Mouse (Mus musculus) frontal cortex, postnatal 25 days (tissue): ENCODE results near the gene Cmss1.

Source experiments
- DNase-seq, 2 experiments: peaks; one replicate each; pipeline ENCODE4 v3.0.0; 2022; ENCODE audit warnings: low spot score in 2 of 2

The Cmss1 gene

DNA sequence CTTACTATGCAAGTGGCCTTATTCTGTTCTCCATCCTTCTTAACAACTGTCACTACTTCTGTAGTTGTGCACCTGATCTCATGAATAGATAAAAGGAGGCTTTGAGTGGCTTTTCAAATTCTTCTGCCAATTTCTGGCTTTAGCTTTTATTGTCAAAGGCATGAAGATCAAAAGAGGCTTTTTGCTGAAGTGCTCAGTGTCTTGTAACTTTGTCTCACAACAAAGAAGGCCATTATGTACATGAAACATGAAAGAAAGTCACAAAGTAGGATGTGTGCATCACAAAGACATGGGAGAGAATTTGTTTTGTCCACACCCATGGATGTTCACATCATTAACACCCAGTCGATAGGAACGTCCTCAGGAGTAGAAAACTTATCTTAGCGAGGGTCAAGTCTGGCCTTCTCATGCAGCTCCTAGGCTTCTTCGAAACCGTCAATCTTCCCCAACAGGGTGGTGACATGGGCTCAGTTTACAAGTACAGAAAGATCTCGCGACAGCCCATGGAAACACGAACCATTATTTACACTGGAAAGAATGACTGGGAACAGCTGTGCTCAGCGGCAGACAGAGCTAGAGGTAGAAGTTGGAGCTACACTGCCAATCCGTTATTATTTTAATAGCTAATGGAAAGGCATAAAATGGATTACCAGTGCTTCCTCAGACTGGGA, 133.1 kb downstream of the Cmss1 start:
- no peak for DNase-seq

DNA sequence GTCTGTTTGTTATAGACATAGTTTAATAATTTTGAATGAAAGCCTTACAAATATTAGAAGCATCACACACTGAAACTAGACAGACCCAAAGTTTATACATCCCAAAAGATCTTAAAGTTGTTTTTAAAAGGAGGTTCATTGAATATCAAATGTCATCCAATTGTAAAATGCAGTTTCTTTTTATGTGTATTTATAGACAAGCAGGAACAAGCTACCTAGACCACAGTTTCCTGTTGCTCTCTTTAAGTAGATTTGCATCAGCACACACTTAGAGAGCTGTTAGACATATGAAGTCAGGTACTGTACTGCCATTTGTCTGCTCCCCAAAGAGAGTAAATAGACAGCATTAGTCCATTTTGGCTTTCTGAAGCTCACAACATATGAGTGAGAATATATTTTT, 135.6 kb downstream of the Cmss1 start:
- no peak for DNase-seq

DNA sequence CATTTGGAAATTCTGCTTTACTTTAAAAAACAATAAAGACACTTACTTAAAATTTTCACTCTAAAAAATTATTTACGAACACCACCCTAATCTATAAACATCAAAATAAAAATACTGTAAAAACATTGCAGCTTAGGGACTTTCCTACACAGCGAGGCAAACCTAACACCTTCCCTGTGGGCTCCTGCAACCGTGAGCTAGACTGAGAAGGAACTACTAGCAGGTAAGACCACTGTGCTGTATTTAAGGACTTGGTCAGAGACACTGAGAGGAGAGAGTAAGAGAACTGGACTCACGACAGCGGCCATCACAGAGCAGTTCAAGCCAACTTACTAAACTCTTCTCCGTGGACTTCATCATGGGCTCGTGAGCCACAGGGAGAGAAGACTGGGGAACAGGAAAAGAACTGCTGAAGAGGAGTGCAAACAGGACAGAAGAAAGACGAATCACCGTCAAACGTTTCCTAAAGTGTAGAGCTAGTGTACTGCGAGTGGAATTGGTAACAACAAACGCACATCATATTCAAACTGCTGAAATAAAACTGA, 136.3 kb downstream of the Cmss1 start:
- DNase-seq = no peak

DNA sequence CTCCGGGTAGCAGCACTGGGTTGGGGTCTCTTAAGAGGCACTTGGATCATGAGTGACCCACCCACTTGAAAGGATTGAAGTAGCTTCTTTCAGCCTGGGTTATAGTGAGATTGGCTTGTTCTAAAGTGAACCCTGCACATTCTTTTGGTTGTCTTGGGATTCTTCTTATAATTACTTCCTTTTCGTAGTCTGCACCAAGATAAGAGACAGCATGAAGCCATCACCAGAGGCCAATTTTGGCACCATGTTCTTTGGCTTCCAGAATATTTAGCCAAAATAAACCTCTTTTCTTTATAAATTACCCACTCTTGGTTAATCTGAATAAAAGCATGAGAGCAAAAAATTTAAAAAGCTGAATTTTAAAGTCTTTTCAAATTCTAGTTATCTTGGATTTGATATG, 136.8 kb downstream of the Cmss1 start:
- no peak for DNase-seq

DNA sequence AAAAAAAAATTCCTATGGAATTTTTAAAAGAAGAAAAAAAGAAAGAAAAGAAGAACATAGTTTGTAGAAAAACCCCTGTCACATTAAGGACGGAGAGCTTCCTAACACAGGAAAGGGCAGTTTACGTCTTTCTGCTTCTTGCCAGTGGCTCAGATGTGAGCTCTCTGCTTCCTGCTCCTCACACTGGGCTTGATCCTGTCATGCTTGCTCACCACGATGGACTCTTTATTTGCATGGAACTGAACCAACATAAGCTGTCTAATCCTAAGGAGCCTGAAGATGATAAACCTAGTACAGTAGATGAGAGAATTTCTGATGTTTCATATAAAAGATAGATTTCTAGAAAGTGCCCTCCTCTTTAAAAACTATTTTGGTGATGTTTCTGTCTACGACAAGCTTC, 137.4 kb downstream of the Cmss1 start:
- no peak for DNase-seq

DNA sequence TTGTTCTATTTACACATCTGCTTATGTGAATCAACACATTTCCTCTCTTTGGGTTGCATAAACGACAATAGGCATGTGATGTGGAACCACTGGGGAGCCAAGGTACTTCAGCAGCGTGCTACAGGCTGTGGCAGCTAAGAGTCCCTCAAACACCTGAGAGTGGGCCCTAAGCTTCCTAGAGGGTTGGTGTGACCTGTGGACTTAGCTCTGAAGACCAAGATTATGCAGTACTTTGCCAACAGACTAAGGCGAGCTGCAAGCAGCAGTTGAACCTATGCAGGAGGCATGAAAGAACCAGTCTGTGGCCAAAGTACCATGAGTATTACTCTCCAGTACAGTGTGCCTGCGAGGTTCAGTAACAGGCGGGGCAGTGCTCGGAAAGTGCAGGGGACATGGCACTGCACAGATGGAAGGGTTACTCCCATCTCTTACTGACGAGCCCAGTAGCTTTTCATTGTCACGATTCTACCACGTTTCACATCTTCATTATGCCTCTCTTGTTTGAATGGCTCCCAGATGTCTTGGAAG, 141.2 kb downstream of the Cmss1 start:
- DNase-seq = no peak

DNA sequence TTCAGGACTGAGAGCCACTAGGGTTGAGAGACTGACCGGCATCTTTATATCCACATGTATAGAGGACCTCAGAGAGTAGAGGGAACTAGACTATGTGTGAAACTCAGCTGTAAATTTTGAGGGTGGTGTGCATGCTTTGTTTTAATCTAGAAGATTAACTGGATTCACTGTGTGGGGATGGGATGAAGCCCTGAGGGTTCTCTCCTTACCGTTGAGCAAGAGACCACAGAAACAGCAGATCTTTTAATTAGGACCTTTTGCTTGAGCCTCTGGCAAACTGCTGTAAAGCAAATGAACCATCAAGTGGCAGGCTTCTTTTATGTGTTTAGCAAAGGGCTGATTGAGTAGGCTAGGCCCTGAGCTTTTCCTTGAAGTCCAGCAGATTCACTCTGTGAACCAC, 150.7 kb downstream of the Cmss1 start:
- DNase-seq = no peak

DNA sequence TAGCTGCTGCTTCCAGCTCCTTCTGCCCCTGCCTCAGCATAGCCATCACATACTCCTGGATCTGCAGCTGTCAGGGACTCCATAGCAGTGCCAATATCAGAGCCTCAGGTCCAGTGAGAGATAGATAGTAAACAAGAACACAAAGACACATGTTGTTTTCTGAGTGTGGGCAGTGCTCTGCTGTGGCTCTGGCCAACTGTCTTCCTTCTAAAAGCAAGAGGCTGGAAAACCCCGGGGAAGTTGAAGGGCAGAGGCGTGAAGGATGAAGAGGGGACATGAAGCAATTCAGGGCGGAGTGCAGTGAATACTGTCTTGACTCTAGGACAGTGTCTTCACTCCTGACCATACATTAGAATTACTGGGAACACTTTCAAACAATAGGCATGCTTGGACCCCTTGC, 151.1 kb downstream of the Cmss1 start:
- no peak for DNase-seq

DNA sequence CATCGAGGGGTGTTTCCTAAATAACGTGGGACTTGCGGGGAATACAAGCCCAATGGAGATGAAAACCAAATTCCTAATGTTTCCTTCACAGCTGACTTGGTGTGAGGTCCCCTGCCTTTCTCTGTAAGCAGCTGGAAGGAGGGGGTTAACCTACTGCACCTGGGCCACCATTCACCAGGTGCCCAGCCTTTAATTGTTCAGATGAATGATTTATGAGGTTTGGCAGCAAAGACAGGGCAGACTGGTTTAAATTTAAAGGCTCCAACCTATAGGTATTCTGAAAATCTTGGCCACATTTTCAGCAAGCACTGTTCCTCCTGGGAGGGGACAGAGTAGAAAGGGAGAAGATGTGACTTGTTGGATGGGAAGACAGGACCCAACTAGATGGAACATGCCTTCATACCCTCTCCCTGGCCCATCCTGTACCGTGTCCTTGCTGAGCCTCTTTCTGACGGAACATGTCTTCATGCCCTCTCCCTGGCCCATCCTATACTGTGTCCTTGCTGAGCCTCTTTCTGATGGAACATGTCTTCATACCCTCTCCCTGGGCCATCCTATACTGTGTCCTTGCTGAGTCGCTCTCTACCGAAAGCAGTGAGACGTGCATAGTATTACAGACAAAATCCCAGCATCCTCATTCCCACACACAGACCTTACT, 152.4 kb downstream of the Cmss1 start:
- DNase-seq = no peak

DNA sequence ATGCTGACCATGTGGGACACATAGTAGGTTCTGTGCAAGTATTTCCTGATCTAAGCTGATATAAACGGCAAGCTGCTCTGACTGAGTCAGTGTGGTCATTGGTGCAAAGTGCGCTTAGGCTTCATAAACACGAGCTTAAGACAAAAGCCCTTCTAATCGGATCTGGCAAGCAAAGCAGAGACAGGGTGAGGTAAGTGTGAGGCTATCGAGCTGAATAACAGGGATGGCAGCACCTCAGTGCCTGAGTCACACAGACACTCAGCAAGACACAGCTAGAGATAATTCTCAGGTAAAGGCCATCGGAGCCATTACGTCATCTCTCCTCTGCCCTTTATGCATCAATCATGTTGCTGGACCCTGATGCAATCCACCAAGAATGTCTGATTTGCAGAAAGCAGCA, 153.7 kb downstream of the Cmss1 start:
- DNase-seq = no peak

DNA sequence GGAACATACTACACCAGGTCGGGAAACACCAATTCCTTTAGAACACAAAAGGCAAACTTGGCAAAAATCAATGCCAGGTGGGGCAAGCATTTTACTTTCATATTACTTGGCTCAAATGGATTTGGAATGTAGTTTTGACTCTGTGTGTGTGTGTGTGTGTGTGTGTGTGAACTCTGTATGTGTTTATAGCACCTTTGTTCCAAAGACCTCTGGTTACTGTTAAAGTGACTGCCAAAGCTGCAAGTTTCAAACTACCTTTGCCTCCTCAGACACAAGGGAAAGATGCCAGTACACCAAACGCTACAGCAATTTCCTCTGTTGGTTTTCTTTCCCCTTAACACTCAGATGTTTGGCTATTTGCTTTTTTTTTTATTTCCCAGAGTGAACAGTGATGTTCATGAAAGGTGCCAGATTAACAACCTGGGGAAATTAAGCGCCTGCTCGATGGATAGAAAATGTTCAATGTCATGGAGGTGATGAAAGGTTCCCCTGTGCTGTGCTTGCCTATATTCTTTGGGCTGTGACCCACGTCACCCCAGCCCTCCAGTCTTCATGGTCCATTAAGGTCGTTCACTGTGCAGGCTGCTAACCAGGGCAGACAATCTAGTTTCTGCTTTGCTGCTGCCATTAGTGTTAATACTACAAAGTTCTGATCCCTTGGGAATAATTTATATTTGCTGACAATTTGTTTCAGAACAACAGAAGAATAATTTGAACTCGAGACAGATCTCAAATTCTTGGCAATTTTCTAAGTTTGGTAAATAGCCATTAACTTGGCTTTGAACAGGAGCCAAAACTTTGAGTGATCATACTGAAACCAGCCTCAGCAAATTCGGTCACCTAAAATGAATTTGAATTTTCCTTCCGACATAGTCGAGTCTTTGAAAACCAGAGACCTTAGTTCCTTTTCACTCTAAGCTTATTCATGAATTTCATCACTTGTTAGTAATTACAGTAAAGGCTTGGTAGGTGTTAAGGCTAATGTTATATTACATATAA, 161.3 kb downstream of the Cmss1 start:
- DNase-seq = no peak

DNA sequence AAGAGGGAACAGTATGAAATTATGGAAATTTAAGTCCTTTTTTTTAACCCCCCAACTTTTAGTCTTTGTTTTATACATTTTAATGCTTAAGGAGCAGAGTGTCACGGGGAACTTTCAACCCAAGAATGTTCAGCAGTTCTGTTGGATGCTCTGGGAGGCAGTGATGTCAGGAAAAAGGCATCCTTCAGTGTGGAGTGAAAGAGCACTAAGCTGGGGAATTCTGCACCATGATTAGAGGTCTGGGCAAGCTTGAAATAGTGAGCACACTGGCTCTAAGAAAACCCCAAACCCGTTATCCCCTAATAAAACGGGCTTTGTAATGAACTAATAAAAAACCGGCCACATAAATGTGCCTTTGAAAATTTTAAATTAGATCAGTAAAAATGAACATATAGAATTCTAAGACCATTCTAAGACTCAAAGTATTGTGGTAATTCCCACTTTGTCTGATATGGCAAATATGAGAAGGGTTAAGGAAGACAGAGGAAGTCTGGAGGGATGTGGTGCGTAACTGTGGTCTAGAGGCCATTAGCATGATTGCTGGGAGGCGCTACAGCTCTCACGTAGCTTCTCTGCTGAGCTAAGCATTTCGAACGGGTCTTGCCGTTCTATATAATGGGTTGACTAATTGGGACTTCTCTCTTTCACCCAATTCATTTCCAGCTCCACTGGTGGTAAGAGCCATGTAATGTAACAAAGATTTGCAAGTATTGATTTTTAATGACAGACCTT, 165.8 kb downstream of the Cmss1 start:
- DNase-seq = no peak

DNA sequence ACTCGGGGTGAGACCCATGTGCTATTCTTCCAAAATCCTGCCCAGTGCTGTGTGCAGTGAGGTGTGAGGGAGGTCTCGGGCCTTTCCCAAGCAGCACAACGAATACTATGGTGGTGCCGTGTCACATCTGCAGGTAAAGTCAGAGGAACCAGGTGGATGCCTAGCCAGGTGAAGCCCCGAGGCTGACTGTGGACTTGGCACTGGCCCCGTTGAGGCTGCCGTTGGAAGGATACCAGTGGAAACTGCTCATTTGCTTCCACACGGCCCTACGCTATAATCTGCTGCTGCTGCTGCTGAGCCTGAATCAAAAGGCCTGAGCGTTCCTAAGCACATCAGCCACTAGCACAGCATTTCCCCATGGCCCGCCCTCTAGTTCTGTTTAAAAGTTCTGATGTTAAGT, 167.5 kb downstream of the Cmss1 start:
- DNase-seq = no peak

DNA sequence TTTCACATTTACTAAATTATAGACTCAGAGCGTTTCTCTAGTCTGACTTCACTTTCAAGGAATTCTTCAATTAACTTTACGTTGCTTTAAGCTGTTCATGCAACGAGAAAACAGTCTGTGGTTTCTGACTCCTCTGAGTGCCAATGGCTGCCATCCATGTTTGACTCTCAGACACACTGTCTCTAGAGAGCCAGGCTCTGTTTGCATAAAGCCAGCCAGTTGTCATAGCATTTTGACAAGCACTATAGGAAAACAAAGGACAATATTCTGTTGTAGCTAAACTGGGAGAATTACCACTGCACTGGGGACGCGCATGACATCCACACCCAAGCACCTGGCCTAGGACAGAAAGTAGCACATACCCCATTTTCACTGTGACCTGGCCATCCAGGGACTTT, 168.4 kb downstream of the Cmss1 start:
- no peak for DNase-seq

DNA sequence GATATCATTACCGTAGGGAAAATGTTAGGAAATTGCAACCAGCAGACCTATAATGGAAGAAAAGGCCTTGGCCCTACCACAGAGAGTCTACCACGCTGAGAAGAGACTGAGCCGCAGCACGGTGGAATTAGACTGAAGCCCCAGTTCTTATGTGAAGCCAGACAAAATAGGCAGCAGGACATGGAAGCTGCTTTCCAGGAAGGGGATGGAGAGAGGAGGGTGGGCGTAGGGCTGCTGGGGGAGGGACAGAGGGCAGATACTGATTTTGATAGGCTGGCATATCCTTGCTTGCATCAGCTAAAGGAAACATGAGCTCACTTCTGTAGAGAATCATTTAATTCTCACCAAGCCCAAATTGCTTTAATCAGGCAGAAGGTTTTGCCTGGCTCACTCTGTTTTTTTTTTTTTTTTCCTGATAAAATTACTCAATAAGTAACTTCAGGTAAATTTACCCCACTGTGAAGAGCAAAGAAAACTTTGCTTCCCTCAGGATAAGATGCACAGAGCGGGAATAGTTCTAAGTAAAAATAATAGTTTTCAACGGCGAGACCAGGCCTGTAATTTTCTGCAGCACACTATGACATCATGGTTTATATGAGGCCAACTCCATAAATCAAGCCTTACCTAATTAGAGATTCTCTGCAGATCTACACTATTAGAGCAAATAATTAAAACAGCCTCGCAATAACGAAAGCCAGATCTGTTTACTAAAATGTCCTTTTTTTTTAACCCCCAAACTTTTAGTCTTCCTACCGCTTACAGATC, 169.0 kb downstream of the Cmss1 start:
- no peak for DNase-seq

DNA sequence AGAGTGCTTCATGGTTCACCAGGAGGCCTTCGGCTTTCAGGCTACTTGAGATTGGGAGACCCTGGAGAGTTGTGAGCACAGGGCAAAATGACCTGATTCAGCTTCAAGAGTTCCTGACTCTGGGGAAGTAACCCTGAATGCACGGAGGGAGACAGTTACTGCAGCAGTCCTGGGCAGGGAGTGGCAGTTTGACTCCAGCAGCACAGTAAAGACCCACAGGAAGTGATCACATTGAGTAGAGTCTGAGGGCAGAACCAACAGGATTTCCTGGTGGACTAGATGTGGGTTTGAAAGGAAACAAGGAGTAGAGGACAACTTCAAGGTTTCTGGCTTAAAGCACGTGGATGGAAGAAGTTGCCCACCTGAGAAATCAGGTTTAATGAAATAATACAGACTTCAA, 172.0 kb downstream of the Cmss1 start:
- DNase-seq = no peak

DNA sequence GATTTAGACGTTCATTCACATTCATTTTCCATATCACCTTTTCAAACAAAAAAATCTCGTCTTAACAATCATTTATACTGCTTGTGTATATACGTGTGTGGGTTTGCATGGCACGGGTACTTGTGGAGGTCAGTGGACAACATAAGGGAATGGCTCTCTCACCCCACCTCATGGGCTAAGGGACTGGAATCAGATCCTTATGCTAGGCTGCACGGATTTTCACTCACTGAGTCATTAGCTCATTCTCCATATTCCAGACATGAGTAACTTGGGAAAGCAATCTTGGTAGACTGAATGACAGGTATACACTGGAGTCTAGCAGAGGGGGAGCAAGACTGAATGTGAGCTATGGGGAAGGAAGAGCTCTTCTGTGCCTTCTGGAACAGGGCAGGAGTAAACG, 173.0 kb downstream of the Cmss1 start:
- no peak for DNase-seq

DNA sequence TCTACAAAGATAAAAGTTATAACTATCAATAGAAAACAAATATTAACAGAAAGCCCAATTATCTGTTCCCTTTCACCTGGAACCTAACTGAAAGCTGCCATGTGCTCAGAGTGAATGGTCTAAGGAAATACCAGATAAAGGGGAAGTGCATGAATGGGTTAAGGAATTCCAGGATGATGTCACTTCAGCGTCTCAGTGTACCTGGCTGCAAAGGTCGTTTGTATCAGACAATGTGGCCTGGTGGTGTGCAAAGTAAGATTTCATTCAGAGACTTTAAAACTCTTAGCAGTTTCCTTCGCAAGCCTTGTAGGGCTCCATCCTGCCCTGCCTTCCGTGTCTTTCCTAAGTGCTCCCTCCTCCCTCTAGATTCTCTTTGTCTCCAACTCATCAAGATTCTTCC, 173.5 kb downstream of the Cmss1 start:
- no peak for DNase-seq

DNA sequence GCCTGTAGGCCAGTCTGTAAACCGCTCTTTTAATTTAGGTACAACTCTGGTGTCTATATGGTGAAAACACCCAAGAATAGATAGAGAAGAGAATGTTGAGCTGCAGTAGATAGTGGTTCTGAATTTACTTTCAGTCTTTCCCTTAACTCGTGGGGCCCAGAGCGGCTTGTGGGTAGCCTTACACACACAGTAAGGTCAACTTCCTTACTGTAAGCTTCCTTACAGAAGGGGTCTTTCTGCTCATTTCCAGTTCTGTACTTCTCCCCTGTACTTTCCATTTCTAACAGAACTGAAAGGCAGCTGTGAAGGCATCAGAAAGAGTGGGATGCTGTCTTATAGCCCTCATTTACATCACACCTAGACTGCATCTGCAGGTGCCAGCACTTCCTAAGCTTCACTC, 175.4 kb downstream of the Cmss1 start:
- DNase-seq = no peak

DNA sequence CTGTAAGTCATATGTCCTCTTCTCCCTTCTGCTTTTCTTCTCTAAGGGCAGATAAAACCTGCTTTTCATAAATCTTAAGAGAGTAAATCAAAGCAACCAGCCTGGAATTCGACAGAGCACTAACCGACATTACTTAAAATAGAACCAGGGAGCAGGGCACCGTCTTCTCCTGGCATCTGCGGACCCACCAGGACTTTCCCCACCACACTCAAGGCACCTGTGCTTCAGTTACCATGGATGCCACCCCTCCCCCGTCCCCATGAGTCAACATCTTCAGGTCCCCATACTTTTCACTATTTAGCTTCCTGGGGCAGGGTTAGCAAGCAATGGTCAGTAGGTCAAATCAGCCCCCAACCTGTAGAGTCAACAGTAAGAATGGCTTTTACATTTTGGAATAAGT, 177.7 kb downstream of the Cmss1 start:
- no peak for DNase-seq
